Mouse (Mus musculus): ENCODE measurements around the gene Cox6a2.

Cox6a2 gene

GRCm38 (mm10) chr7:128206152-128206551 lies at the start of gene Cox6a2:
TSS of gene Cox6a2 (minus strand) at chr7:128206387.
- DNase-seq (ENCODE audit: low spot score in 2 of 2), result no peak

GRCm38 (mm10) chr7:128255757-128256156 lies 49.6 kb upstream of the Cox6a2 start:
- no peak for DNase-seq (ENCODE audit: low spot score in 2 of 2)

- no peak for DNase-seq (ENCODE audit: low spot score in 2 of 2)
These were observed 48.8 kb upstream of the Cox6a2 start for GRCm38 (mm10) chr7:128254978-128255377.

- DNase-seq (ENCODE audit: low spot score in 2 of 2), result no peak
These were observed 46.4 kb upstream of the Cox6a2 start for GRCm38 (mm10) chr7:128252609-128253008.

- DNase-seq (ENCODE audit: low spot score in 2 of 2), result no peak
These were observed 45.8 kb upstream of the Cox6a2 start for GRCm38 (mm10) chr7:128251946-128252345.

- no peak for DNase-seq (ENCODE audit: low spot score in 2 of 2)
These were observed 43.8 kb upstream of the Cox6a2 start for GRCm38 (mm10) chr7:128249998-128250397.

- DNase-seq (ENCODE audit: low spot score in 2 of 2), result no peak
These were observed 42.2 kb upstream of the Cox6a2 start for GRCm38 (mm10) chr7:128248081-128249042.

- peak; percentile 81 to 82 for DNase-seq (ENCODE audit: low spot score in 2 of 2)
These were observed 41.3 kb upstream of the Cox6a2 start for GRCm38 (mm10) chr7:128247443-128247842.

GRCm38 (mm10) chr7:128246496-128247391 lies 40.6 kb upstream of the Cox6a2 start, which contains the start of gene Tgfb1i1:
TSS of gene Tgfb1i1 (plus strand) at chr7:128246812.
- DNase-seq (ENCODE audit: low spot score in 2 of 2), result peak in 1 of 2 experiments; percentile 33

GRCm38 (mm10) chr7:128245547-128245946 lies 39.4 kb upstream of the Cox6a2 start:
- DNase-seq (ENCODE audit: low spot score in 2 of 2), result no peak

- no peak for DNase-seq (ENCODE audit: low spot score in 2 of 2)
These were observed 38.3 kb upstream of the Cox6a2 start for GRCm38 (mm10) chr7:128244410-128245025.

GRCm38 (mm10) chr7:128243921-128244320 lies 37.7 kb upstream of the Cox6a2 start:
- DNase-seq (ENCODE audit: low spot score in 2 of 2), result no peak

GRCm38 (mm10) chr7:128242331-128242730 lies 36.1 kb upstream of the Cox6a2 start:
- DNase-seq (ENCODE audit: low spot score in 2 of 2), result no peak

- no peak for DNase-seq (ENCODE audit: low spot score in 2 of 2)
These were observed 34.1 kb upstream of the Cox6a2 start for GRCm38 (mm10) chr7:128240131-128240784.

GRCm38 (mm10) chr7:128238991-128239390 lies 32.8 kb upstream of the Cox6a2 start:
- no peak for DNase-seq (ENCODE audit: low spot score in 2 of 2)

- DNase-seq (ENCODE audit: low spot score in 2 of 2), result peak; percentile 99
These were observed 32.0 kb upstream of the Cox6a2 start, which contains the start of gene 9130023H24Rik for GRCm38 (mm10) chr7:128237927-128238778. TSS of gene 9130023H24Rik (minus strand) at chr7:128238031.

- no peak for DNase-seq (ENCODE audit: low spot score in 2 of 2)
These were observed 31.4 kb upstream of the Cox6a2 start for GRCm38 (mm10) chr7:128237593-128237926.

- peak; percentile 78 to 91 for DNase-seq (ENCODE audit: low spot score in 2 of 2)
These were observed 30.8 kb upstream of the Cox6a2 start, which contains the start of gene Armc5 for GRCm38 (mm10) chr7:128236856-128237592. TSS of gene Armc5 (plus strand) at chr7:128237342.

GRCm38 (mm10) chr7:128236426-128236825 lies 30.2 kb upstream of the Cox6a2 start:
- DNase-seq (ENCODE audit: low spot score in 2 of 2), result no peak

Measured in cerebellum, postnatal 4 days (tissue).